Mouse (Mus musculus): ENCODE measurements around the gene Trim65.

Trim65 gene

DNA sequence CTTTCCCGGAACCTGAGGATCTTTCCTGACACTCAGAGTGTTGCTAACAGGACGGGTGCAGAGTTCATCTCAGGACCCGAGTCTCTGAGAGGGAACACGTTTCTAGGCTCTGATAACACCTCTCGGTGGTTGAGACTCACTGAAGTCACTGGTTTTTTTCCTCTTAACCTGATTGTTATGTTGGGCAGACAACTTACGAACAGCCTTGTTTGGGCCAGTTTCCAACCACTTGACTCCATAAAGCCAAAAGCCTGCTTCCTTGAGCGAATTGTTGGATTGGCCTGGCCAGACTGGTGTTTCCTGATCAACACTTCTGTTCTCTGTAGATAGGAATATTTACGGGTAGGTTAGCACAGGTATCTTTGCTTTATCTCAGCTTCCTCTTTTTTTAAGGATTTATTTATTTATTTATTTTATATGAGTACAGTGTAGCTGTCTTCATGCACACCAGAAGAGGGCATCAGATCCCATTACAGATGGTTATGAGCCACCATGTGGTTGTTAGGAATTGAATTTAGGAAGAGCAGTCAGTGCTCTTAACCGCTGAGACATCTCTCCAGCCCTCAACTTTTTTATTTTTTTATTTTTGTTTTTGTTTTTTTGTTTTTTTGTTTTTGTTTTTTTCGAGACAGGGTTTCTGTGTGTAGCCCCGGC is 42.1 kb downstream of the Trim65 start:
- DNase-seq: no peak

DNA sequence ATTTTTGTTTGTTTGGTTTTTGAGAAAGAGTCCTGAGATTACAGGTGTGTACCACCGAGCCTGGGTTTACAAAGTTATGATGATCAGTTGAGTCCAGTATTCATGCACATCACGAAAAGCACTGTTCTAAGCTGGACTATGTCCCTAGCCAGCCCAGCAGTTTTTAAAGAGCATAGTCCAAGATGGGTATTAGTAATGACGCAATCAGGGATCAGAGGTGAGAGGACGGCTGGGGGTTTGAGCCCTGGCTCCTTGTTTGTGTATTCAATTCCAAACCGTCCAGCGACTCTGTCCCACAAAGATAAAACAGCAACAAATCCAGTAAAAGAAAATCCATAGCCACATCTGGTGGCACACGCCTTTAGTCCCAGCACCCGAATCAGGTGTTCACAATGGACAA is 42.7 kb downstream of the Trim65 start:
- no peak for DNase-seq

DNA sequence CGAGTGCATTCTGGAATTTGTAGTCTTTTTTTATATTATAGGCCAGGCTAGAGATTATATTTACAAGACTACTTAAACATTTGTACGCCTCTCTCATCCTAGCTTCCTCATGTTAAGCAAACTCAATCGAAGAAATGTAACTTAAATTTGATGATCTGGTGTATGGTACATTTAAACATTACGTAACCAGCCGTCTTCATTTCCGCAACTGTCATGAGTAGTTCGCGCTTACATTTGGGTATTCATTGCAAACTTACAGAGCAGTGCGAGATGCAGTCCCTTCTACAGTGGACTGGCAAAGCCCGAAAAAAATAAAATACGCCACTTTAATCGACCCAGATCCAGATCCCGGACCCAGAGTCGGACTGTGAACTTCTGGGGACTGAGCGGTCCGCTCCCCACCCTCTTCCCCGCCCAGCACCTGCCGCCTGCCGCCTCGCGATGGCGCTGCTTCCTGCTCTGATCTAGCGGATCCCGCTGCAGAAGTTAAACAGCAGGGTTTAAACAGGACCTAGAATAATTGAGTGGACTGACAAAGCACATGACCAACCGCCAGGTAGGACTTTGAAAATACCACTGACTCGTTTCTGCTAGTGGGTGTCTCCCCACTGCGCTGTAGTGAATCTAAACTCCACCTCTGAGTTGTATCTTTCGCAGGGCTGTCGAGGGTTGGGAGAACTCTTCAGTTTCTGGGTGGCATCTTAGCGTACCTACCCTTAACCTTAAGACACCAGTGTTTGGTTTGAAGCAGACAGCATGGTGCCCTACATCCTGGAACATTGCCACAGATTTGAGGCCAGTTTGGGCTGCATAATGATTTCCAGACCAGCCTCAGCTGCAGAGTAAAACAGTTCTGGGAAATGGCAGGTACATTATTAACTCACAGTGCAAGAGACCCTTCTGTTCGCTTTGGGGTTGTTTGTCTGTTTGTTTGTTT is 43.5 kb downstream of the Trim65 start:
- peak; percentile 90 to 94 for DNase-seq

DNA sequence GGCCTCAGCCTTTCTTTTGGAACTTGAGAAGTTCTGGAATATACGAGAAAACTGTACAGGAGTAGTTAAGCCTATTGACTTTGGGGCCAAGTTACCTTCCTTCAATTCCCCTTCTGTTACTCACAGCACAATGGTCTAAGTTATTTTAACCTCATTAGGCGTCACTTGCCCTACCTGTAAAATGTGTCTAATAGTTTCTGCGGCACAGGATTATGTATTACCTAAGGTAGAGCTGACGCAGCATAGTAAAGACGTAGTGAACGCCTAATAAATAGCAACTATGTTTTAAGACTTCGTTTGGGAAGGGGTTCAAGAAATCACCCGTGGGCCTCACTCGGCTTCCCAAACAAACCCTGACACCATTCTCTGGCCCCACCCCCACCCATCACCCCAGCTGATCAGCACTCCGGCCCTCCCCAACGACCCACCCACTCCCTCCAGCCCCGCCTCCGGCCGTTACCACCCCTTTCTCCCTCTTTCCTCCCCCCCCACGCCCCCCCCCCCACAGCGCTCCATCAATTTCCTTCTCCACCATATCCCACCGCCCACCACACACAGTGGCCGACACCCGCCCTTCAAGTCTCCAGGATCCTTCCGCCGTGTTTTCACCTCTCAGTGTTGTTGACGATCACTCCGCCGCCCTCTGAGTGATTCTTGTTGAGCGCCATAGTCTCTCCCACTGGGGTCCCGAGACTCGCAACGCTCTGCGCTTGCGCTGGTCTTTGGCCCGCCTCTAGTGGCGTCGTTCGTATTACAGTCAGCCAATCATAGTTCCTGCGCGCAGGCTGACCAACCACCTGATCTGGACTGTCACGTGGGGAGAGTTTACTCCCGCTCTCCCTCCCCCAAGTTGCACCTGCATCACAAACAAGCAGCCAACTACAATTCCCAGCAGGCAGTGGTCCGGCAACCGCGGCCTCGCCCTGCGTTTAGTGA is 44.4 kb downstream of the Trim65 start, which contains the start of gene Wbp2:
Gene Wbp2 (minus strand): TSS at position 738 of the 936 bp plus-strand sequence.
- DNase-seq: peak; percentile 98 to 99

DNA sequence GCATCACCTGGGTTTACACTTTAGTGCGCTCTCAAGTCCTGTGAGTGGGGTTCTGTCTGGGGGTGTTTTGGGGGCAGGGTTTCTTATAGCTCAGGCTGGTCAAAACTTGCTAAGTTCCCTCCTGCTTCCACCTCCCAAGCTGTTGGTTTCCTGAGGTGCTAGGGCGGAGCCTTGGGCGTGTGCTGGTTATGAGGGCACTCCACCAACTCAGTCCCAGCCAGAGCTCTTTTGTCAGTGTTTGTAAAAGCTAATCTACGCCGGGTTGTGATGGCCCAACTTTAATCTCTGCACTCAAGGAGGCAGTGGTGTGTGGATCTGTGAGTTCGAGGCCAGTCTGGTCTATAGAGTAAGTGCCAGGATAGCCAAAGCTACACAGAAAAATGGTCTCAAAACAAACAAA is 46.8 kb downstream of the Trim65 start:
- no peak for DNase-seq

DNA sequence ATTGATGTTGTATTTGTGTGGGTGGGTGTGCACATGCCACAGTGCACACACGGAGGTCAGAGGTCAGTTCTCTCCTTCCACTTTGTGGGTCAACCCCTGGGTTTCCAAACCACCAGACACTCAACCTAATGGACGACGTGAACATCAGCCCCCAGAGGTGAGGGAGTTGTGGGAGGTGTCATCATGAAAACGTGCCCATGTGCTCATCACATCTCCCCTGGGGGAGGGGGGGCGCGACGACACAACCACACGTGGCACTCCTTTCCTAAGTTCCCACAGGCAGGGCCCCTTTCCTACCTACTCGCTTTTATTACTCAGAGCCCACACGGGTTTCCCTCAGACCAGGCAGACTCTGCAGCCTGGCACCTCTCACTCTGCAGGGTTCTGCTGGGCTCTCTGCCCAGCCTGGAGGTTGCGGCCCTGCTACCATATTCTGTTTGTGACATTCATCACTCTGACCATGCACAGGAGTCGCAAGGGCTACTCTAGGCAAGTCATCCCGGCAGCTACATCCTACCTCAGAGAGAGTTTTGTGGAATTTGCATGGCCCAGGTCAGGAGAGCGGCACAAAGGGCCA is 47.7 kb downstream of the Trim65 start:
- DNase-seq: no peak

DNA sequence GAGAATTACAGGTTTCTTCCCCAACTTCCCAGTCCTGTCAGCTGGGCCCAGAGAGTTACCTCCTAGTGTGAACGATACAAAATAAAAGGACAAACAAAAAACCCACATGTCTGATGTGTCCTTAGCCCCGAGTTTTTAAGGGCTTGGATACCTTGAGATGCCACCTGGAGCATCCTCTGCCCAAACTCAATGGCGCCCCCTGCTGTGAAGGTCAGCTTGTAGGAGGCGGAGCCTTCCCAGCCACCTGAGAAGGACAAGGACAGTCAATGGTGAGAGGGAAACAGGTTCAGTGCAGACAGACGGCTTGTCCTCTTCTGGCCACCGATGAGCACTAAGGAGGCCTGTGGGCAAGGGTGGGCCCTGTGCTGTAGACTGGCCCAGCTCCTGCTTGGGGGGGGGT is 49.8 kb downstream of the Trim65 start:
- DNase-seq: peak; percentile 64 to 77

DNA sequence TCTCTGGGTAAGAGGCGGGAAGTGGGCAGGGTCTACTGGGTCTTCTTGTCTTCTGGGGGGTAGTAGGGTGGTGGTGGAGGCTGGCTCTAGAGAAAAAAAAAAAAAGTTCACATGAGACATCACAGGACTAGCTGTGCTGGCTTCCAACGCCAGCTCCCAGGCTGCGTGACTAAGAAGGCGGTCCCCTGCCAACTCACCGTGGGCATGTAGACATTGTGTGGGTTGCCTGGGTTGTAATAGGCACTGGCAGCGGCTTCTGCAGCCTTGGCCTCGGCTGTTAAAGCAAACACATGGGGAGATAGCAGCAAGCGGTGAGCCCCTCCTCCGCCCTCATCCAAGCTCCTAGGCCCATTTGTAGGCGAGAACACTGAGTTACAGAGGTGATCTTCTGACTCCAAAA is 51.4 kb downstream of the Trim65 start:
- no peak for DNase-seq

DNA sequence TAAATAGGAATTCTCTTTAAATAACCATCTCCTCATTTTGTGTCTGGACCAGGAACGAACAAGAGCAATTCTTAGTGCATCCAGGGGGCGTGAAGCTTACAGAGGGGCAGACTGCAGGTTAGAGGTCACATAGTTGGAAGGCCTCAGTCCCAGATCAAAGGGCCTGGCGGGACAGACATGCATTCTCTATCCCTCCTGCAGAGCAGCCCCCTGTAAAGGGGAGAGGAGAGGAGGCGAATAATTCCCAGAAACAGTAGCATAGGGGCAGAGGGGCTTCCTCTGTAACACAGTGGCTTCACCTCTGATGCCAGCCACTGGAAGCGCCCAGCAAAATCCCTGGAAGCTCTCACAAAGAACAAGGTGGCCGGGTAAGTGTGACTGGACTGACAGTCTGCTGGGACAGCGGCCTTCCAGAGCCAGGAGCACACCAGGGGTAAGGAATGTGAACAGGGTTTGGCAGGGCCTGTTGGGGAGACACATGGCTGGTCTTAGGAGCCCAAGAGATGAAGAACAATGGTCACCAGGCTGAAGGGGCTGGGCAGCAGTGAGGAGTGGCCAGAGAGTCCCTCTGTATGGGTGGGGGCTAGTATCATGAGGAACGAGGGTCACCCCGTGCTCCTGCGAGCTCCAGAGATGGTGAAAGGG is 52.1 kb downstream of the Trim65 start:
- no peak for DNase-seq

DNA sequence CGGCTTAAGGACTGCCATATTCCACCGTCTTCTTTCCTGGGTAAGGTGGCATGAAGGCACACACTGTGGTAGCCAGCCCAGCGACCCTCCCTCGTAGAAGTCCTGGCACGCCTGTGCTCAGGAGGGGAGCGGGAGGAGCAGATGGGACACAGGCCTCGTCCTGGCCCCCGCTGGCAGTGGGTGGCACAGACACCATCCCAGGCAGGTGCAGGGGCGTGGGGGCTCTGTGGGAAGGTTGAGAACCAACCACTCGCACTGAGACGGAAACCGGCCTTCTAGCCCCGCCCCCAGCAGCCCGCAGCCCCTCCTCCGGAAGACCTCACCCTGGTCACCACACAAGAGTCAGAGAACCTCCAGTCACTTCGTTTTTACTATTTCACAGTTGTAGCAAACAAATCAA is 52.7 kb downstream of the Trim65 start:
- DNase-seq: peak; percentile 84

DNA sequence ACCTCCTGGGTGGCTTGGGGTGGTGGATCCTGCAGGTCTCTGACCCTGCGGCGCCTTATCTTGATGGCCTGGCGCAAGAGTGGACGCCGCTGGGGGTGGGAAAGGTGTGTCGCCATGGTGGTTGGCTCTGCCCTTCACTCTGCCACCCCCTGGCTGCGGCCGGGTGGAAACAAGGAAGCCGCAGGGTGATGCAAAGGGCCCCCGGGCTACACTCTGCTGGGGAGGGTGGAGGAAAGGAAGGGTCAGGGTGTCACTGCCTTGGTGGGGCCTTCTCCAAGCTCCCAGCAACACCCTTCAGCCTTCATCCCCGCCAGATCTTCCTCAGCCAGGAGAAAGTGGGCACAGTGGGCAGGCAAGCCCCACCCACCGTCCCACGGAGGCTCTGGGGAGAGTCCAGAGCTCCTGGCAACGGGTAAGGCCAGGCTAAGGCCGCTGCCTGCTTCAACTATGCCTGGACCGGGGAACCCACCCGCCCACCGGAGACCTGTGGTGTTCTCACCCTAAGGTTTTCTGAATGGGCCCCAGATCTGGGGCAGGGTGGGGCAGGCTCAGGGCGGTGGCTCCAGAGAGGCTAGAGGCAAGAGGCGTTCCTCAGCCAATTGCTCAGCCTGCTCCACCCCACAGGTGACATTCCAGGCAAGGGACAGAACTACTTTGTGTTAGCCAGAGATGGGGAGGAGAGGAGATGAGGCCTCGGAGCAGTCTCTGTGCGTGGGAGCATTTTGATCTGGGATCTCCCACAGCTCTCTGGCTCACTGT is 53.3 kb downstream of the Trim65 start, which contains the start of gene Unc13d:
Gene Unc13d (minus strand): TSS at position 516 of the 759 bp plus-strand sequence.
- peak; percentile 83 for DNase-seq

DNA sequence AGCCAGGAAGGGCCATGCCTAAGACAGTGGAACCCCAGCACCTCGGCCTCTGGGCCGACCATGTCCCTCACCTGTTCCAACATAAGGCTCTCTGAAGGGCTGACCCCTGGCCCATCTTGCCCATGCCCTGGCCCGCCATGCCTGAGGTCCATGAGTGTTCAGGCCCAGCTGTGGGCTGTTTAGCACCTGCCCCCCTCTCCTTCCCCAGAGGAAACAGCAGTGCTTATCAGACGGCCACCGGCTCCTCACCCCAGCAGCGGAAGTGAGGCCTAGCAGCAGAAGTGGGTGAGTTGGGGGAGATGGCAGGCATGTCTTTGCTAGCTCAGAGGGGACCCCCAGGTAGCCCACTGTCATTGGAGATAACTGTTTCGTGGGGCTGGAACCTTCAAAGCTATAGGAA is 54.1 kb downstream of the Trim65 start:
- no peak for DNase-seq

DNA sequence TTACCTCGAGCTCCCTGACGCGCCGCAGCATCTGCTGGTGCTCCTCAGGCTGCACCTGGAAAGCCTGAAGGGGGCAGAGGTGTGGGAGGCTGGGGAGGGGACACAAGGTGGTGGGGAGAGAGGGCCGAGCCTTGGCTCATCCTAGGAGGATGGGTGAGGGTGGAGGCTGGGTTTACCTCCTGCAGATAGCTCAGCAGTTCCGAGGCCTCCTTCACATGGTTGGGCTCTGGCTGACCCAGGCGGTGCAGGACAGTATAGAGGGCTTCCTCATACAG is 54.7 kb downstream of the Trim65 start:
- DNase-seq: no peak

DNA sequence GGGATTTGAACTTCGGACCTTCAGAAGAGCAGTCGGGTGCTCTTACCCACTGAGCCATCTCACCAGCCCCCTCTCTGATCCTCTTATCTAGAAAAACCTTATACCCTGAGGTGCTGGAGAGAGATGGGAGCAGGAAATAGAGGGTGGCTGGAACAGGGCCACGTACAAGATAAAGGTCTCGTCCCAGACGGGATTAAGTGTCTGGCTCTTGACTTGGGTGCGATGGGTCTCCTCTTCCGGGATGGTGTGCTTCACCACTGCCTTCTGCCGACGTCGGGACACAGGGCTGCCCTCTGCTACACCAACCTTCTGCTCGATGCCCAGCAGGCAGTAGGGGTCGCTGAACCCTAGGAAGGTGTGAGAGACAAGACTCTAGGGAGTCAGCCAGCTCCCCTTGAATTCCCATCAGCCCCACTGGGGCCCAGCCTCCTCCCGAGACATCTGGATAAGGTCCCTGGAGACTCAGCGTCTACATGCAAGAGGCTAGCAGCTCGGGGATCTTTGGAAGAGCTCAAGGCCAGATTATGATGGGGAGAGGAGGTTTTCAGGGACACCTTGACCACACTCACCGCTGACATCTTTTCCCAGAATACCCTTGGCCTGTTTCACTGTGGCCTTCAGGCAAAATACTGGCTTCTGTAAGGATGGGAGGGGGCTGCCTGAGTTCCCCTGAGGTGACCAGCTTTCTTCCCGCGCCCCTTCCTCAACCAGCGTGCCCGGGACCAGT is 55.2 kb downstream of the Trim65 start:
- no peak for DNase-seq

DNA sequence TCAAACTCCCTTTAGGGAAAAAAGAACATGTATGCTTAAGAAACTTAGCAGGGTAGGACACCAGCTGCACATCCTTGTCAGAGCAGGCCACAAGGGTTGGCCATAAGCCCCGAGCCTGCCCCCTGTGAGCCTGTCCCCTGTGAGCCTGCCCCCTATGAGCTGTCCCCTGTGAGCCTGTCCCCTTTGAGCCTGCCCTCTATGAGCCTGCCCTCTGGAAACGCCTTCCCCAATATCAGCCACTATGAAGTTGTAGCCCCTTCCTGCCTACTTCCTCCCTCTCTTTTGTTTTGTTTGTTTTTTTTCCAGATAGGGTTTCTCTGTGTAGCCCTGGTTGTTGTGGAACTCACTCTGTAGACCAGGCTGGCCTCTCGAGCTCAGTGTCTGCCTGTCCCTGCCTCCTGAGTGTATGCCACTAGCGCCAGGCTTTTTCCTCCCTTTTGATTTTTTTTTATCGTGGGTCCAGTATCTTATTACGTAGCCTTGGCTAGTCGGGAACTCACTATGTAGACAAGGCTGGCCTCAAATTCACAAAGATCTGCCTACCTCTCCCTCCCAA is 56.4 kb downstream of the Trim65 start:
- no peak for DNase-seq

DNA sequence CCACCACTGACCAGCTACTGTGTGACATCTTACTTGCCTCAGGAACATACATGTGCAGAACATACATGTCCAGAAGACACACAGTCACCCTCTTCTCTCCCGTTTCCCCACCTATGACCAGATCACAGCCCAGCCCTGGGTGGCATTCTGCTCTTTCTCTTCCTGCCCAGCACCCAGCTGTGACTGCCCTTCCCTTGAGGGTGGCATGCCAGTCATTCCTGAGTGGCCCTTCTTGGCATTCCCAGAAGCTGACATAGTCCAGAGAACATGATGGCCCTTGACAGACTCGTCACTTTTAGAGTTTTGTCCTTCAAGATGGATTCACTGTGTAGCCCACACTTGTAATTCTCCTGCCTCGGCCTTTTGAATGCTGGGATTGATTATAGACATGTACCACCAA is 58.3 kb downstream of the Trim65 start:
- DNase-seq: peak; percentile 53 to 74

All from lung, postnatal 4 days (tissue).